Mouse (Mus musculus): ENCODE measurements around the gene Pcdh10. TPM values are rescaled to one million over a fixed set of nuclear protein-coding genes. Genes with fewer than 3 reads are reported as not detected.

Pcdh10 gene
- 14.2 and 16.1 TPM in 2 replicates for polyA plus RNA-seq (2015; fragmentation: Nextera tagmentation; extraction: Ambion mirVana)

DNA sequence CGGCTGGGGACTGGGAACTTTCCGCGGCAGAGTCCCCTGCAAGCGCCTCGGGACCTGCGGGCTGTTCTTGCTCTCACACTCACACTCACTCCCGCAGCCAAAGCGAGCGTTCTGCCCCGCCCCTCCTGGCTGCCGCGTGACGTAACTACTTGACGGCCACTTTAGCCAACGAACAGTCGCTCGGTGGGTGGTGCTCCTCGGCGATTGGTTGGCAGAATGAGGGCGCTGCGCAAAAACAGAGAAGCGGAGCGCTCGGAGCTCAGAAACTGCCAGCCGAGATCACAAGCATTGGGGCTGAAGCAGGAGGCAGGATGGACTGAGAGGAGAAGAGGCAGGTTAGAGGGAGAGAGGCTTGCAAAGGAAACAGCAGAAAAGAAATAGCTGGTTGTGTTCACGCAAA is at the start of gene Pcdh10:
TSS of gene Pcdh10 (plus strand) at position 254 of the 400 bp plus-strand sequence.
- H3K4me2 ChIP-seq, result peak within 1 kb of the TSS; percentile 87
- no peaks in the 10 kb centered on the region for H3K27me3 ChIP-seq
- H3K36me3 ChIP-seq, result no peaks in the 10 kb centered on the region
- peak; percentile 85 for ATAC-seq (ENCODE audit: low FRiP score)
- peaks cover 5% of the 10 kb centered on the region; the same call in 1 of the 2 replicates for H3K4me1 ChIP-seq (replicated peaks)
- peak within 1 kb of the TSS; percentile 54 for H3K4me3 ChIP-seq
- WGBS, result under 1% methylated on average over 26 of the region's 26 CpGs
- peak within 1 kb of the TSS; percentile 83 for H3K9ac ChIP-seq
- peak within 1 kb of the TSS; percentile 91 for H3K27ac ChIP-seq
- H3K9me3 ChIP-seq, result no peaks in the 10 kb centered on the region

DNA sequence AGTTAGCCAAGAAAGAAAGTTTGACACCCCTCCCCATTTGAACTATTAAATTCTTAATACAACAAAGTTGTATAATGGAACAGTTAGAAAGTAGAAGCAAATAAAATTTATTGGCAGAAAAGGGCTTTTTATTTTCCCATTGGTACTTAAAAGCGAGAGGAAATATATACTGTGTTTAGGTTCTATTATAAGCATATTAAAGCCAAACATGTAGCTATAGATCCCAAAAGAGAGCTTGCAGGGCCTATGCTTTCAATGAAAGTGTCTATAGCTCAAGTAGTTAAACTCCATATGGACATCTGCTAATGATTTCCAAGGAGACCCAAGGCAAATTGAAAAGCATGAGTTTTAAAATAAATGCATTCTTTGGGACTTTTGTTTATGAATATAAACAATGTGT is 22.3 kb upstream of the Pcdh10 start:
- H3K4me1 ChIP-seq (replicated peaks), result no peaks in the 10 kb centered on the region
- H3K4me3 ChIP-seq, result no peak overlapping the region
- no peak overlapping the region for H3K4me2 ChIP-seq
- H3K9me3 ChIP-seq, result no peaks in the 10 kb centered on the region
- ATAC-seq (ENCODE audit: low FRiP score), result no peak
- no peak overlapping the region for H3K9ac ChIP-seq
- H3K27me3 ChIP-seq, result no peaks in the 10 kb centered on the region
- no peaks in the 10 kb centered on the region for H3K36me3 ChIP-seq
- H3K27ac ChIP-seq, result no peak overlapping the region
- WGBS, result 84% methylated on average over 1 of the region's 1 CpGs

- H3K4me1 ChIP-seq (replicated peaks), result no peaks in the 10 kb centered on the region
- H3K27me3 ChIP-seq, result no peaks in the 10 kb centered on the region
- 65% methylated on average over 1 of the region's 1 CpGs for WGBS
- no peak overlapping the region for H3K9ac ChIP-seq
- no peaks in the 10 kb centered on the region for H3K9me3 ChIP-seq
- H3K4me3 ChIP-seq, result no peak overlapping the region
- ATAC-seq (ENCODE audit: low FRiP score), result no peak
- no peaks in the 10 kb centered on the region for H3K36me3 ChIP-seq
- H3K4me2 ChIP-seq, result no peak overlapping the region
- H3K27ac ChIP-seq, result no peak overlapping the region
Observed at GRCm38 (mm10) chr3:45368952-45369351, 9.2 kb upstream of the Pcdh10 start.

DNA sequence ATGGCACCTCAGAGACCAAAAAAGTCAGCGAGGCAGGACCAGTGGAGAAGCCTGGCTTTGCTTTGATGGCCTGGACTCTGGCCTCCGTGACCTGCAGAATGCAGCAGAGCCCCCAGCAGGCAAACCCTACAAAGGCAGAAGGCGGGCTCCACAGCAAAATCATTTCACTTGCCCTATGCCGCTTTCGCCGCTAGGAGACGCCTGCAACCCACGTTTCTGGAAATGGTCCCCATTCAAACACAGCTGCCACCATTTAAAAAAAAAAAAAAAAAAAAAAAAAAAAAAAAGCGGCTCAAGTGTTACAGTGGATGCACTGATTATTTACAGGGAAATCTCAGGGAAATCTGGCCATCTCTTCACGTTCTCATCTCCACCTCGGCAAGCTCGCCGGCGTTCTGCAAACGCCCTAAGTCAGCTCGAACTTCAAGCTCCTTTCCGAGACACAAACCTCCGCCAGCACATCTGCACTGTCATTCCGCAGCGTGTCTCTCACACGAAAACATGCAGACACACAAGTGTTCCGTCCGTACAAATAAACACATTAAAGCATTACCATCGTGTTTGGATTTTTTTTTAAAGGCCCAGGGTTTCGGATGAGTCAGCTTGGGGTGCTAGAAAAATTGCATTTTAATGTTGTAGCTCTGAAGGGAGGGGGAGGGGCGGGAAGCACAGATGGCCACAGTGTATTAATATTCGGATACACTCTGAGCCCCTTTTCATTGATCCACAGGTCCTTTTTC is 2.3 kb upstream of the Pcdh10 start:
- H3K9me3 ChIP-seq, result no peaks in the 10 kb centered on the region
- H3K27ac ChIP-seq, result peak overlapping the region; percentile 91
- peak overlapping the region; percentile 54 for H3K4me3 ChIP-seq
- ATAC-seq (ENCODE audit: low FRiP score), result no peak
- H3K4me1 ChIP-seq (replicated peaks), result peaks cover 3% of the 10 kb centered on the region; the same call in 1 of the 2 replicates
- H3K27me3 ChIP-seq, result no peaks in the 10 kb centered on the region
- no peaks in the 10 kb centered on the region for H3K36me3 ChIP-seq
- under 1% methylated on average over 27 of the region's 27 CpGs for WGBS
- H3K9ac ChIP-seq, result peak overlapping the region; percentile 83
- H3K4me2 ChIP-seq, result peak overlapping the region; percentile 87

DNA sequence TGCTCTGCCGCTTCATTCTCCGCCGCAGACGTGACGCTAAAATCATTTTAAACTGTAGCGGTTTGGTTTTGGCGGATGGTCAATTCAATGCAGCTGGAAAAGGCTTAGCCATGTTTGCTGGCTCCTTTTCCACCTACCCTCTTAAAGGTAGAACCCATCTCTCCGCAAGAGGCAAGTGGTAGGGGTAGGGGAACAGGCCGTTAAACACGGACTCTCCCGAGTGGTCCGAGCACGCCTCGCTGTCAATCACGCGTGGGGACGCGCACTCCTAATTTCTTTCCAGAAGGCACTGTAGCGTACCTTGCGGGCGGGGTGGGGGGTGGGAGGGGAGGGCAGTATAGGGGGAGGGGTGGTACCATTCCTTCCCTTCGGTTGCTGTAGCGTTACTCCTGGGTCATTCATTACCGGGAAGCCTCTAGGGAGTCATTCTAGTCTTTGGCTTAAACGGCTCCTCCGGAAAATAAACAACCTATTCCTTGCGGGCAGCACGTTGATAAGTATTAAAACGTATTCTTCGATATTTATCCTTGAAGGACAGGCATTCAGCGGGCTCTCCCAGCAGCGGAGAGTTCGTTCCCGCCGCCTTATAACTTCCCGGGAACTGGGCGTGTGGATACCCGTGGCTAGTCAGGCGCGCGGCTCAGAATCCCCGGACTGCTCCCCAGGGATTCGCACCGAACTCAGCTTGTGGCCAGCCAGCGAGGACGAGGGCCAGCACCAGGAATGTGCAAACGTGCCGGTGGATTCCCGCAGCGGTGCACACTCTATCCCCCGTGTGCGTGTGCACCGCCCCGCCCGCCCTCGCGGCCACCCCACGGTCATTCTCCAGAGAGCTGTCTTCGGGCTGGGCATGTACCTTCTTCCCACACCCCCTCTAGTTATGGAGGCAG is 1.5 kb upstream of the Pcdh10 start:
- H3K27me3 ChIP-seq, result no peaks in the 10 kb centered on the region
- H3K27ac ChIP-seq, result peak overlapping the region; percentile 91
- H3K36me3 ChIP-seq, result no peaks in the 10 kb centered on the region
- peak overlapping the region; percentile 87 for H3K4me2 ChIP-seq
- WGBS, result under 1% methylated on average over 59 of the region's 59 CpGs
- peak overlapping the region; percentile 83 for H3K9ac ChIP-seq
- H3K9me3 ChIP-seq, result no peaks in the 10 kb centered on the region
- peak overlapping the region; percentile 54 for H3K4me3 ChIP-seq
- H3K4me1 ChIP-seq (replicated peaks), result peaks cover 3% of the 10 kb centered on the region; the same call in 1 of the 2 replicates
- peak; percentile 22 for ATAC-seq (ENCODE audit: low FRiP score)

DNA sequence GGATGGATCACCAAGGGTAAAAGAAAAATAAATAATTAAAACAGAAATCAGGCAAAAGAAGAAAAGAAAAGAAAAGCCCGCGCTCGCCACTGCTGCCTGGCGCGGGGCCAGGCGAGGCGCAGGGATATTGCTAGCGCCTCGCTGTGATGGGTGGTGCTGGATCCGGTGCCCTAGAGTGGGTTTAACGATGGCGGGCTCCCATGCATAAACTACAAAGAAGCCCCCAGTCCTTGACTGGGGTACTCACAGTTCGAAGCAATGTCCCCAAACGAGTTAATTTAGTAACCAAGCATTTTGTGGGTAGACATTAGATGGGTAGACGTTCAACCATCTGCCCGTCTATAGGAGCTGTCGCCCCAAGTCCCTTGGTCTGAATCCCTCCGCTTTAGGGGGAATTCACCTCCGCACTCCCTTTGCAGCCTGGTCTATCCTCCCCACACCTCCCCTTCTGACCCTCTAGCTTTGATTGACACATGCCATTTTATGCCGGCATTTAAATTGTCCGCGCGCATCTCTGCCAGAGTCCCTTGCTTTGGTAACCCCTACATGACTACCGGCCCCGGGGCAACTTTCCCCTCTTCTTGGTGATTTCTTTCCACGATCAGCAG is 703 bp upstream of the Pcdh10 start:
- no peaks in the 10 kb centered on the region for H3K27me3 ChIP-seq

GRCm38 (mm10) chr3:45379541-45379971 is 1.4 kb downstream of the Pcdh10 start:
- no peaks in the 10 kb centered on the region for H3K9me3 ChIP-seq
- ATAC-seq (ENCODE audit: low FRiP score), result no peak
- peak overlapping the region; percentile 87 for H3K4me2 ChIP-seq
- H3K27ac ChIP-seq, result peak overlapping the region; percentile 69
- under 1% methylated on average over 23 of the region's 29 CpGs for WGBS
- peaks cover 15% of the 10 kb centered on the region; the same call in 1 of the 2 replicates for H3K4me1 ChIP-seq (replicated peaks)
- peak overlapping the region; percentile 78 for H3K9ac ChIP-seq
- no peaks in the 10 kb centered on the region for H3K36me3 ChIP-seq
- peak overlapping the region; percentile 54 for H3K4me3 ChIP-seq
- H3K27me3 ChIP-seq, result no peaks in the 10 kb centered on the region

More for the DNA sequence above, 703 bp upstream of the Pcdh10 start:
- H3K36me3 ChIP-seq, result no peaks in the 10 kb centered on the region
- ATAC-seq (ENCODE audit: low FRiP score), result peak; percentile 40
- no peaks in the 10 kb centered on the region for H3K9me3 ChIP-seq
- H3K27ac ChIP-seq, result peak overlapping the region; percentile 91
- H3K4me2 ChIP-seq, result peak overlapping the region; percentile 87
- under 1% methylated on average over 26 of the region's 26 CpGs for WGBS
- peak overlapping the region; percentile 83 for H3K9ac ChIP-seq
- H3K4me1 ChIP-seq (replicated peaks), result peaks cover 3% of the 10 kb centered on the region; the same call in 1 of the 2 replicates
- peak overlapping the region; percentile 54 for H3K4me3 ChIP-seq

DNA sequence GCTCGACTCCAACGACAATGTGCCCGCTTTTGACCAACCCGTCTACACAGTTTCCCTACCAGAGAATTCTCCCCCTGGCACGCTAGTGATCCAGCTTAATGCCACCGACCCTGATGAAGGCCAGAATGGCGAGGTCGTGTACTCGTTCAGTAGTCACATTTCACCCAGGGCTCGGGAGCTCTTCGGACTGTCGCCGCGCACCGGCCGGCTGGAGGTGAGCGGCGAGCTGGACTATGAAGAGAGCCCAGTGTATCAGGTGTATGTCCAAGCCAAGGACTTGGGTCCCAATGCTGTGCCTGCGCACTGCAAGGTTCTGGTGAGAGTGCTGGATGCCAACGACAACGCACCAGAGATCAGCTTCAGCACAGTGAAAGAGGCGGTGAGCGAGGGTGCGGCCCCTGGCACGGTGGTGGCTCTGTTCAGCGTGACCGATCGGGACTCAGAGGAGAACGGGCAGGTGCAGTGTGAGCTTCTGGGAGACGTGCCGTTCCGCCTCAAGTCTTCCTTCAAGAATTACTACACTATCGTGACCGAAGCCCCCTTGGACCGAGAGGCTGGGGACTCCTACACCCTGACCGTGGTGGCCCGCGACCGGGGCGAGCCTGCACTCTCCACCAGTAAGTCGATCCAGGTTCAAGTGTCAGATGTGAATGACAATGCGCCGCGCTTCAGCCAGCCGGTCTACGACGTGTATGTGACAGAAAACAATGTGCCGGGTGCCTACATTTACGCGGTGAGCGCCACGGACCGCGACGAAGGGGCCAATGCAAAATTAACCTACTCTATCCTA is 2.0 kb downstream of the Pcdh10 start:
- Histone ChIP-seq H3K27me3 (no peaks in the 10 kb centered on the region), H3K36me3 (no peaks in the 10 kb centered on the region), H3K27ac (peak overlapping the region; percentile 69), H3K4me1 (replicated peaks) (peaks cover 20% of the 10 kb centered on the region), H3K9ac (peak overlapping the region; percentile 78), H3K4me2 (peak overlapping the region; percentile 87), H3K9me3 (no peaks in the 10 kb centered on the region), H3K4me3 (peak overlapping the region; percentile 54)
- WGBS, result under 1% methylated on average over 55 of the region's 55 CpGs
- 0 out of 2 replicates have a peak, but pooled peaks have one; percentile 2 for ATAC-seq (ENCODE audit: low FRiP score)

DNA sequence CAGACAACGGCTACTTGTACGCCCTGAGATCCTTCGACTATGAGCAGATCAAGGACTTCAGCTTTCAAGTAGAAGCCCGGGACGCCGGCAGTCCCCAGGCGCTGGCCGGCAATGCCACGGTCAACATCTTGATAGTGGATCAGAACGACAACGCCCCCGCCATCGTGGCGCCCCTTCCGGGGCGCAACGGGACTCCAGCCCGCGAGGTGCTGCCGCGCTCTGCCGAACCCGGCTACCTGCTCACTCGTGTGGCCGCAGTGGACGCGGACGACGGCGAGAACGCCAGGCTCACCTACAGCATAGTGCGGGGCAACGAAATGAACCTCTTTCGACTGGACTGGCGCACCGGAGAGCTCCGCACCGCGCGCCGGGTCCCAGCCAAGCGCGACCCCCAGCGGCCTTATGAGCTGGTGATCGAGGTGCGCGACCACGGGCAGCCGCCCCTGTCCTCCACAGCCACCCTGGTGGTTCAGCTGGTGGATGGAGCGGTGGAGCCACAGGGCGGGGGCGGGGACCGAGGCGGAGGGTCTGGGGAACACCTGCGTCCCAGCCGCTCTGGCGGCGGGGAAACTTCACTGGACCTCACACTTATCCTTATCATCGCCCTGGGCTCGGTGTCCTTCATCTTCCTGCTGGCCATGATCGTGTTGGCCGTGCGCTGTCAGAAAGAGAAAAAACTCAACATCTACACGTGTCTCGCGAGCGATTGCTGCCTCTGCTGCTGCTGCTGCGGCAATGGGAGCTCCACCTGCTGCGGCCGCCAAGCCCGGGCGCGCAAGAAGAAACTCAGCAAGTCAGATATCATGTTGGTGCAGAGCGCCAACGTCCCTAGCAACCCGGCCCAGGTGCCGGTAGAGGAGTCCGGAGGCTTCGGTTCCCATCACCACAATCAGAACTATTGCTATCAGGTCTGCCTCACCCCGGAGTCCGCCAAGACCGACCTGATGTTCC is 2.9 kb downstream of the Pcdh10 start:
- H3K27me3 ChIP-seq, result no peaks in the 10 kb centered on the region
- H3K4me2 ChIP-seq, result peak overlapping the region; percentile 87
- H3K4me1 ChIP-seq (replicated peaks), result peaks cover 23% of the 10 kb centered on the region
- under 1% methylated on average over 82 of the region's 82 CpGs for WGBS
- H3K9me3 ChIP-seq, result no peaks in the 10 kb centered on the region
- no peak for ATAC-seq (ENCODE audit: low FRiP score)
- peak overlapping the region; percentile 69 for H3K27ac ChIP-seq
- H3K36me3 ChIP-seq, result no peaks in the 10 kb centered on the region
- H3K9ac ChIP-seq, result peak overlapping the region; percentile 78
- H3K4me3 ChIP-seq, result peak overlapping the region; percentile 54

GRCm38 (mm10) chr3:45382032-45382755 is 4.0 kb downstream of the Pcdh10 start:
- Histone ChIP-seq H3K27ac (peak overlapping the region; percentile 69), H3K4me2 (peak overlapping the region; percentile 87), H3K9ac (peak overlapping the region; percentile 78), H3K4me3 (peak overlapping the region; percentile 54), H3K36me3 (no peaks in the 10 kb centered on the region), H3K4me1 (replicated peaks) (peaks cover 26% of the 10 kb centered on the region), H3K9me3 (no peaks in the 10 kb centered on the region), H3K27me3 (no peaks in the 10 kb centered on the region)
- WGBS, result 10% methylated on average over 4 of the region's 4 CpGs
- no peak for ATAC-seq (ENCODE audit: low FRiP score)
